Mouse (Mus musculus): ENCODE measurements at regions not wholly inside any gene's neighbourhood (a gene's known extent, or its start where the extent isn't known, plus 50 kb on each side); places are given as distances from the start of the nearest gene placed in this dataset.

DNA sequence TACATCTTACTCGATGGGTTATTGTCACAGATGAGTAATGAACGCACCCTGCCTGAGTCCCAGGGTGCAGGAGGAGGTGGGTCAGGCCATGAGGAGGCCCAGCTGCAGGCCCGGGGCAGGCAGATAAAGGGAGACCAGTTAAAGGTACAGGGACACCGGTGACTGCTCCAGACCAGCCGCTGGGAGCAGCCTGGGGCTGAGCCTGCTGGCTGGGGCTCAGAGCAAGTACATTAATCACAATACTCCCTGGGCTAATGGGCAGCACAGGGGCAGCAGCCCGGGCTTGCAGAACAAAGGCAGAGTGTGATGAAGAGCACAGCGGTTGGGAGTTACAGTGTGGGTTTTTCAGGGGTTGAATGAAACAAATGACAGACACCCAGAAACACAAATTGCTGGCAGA, 154.4 kb upstream of the Rnf219 start:
- in situ Hi-C loops (cut with MboI; ENCODE audit: low pct_unique_long_range_greater_than_20kb): no loop called here
- ChIA-PET POLR2A (no interaction called here), CTCF (no interaction called here)
- H3K27me3 ChIP-seq: peaks cover 40% of the 10 kb centered on the region
- DNase-seq (ENCODE audit: low read depth, low spot score): no peak
- no peak for ATAC-seq
- TF ChIP-seq CTCF (IDR thresholded peaks at IDR 0.05): no peak

DNA sequence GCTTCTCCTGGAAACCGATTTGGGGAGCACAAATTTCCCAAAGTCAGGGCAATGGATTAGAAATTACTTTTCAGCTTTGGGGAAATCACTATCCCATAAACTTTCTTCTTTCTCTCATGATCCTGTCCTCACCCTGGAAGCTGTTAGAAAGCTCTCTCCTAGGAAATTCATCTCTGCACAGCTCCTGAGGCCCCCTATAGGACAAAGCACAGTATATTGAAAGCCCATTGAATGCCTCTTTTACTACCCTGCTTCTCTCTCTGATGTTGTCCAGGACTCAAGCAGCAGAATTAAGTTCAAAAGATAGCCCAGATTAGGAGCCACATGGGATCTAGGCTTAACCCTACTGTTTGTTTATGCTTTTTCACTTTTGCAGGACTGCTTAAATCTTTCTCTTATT, 139.3 kb upstream of the Rnf219 start:
- ATAC-seq (no peak), DNase-seq (ENCODE audit: low read depth, low spot score) (no peak)
- in situ Hi-C loops (cut with MboI; ENCODE audit: low pct_unique_long_range_greater_than_20kb): no loop called here
- ChIA-PET CTCF (no interaction called here), POLR2A (no interaction called here)
- TF ChIP-seq CTCF (IDR thresholded peaks at IDR 0.05): no peak
- H3K27me3 ChIP-seq: peaks cover 30% of the 10 kb centered on the region

DNA sequence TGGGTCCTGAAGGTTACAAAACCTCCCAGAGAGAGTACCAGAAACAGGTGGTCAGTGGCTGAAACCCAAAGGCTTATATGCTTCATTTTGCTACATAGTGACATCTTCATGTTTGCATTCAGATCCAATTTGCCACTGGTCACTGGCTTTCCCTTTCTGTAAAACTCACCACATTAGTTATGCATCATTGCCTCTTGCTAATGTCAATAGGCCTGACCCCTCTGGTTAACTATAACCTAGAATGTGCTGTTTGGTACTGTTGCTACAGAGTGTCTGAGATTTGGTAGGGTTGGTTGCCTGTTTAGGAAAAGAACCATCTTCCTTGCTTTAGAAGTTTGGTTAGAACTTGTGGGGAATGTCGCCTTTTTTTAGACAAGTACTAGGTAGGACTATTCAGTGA, 136.3 kb upstream of the Rnf219 start:
- peaks cover 23% of the 10 kb centered on the region for H3K27me3 ChIP-seq
- ChIA-PET CTCF (no interaction called here), POLR2A (no interaction called here)
- in situ Hi-C loops (cut with MboI; ENCODE audit: low pct_unique_long_range_greater_than_20kb): no loop called here
- no peak for DNase-seq (ENCODE audit: low read depth, low spot score)
- no peak for TF ChIP-seq CTCF (IDR thresholded peaks at IDR 0.05)
- ATAC-seq: no peak

DNA sequence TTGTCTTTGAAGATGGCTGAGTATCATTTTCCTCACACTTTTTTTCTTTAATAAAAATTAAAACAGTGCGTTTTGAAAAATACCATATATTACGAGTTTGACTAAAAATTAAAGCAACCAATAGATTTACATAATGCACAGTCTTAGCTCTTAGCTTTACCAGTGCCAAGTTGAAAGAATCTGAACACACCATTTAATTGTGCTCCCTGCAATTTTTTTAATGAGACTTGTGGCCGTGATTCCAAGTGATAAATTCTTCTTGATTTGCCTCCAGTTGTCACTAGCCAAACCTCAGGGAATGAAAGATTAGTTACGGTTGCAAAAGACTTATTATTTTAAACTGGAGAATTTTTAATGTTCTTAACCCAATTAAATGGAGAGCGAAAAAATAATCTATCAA, 127.5 kb upstream of the Rnf219 start:
- ATAC-seq: no peak
- ChIA-PET POLR2A (no interaction called here), CTCF (no interaction called here)
- peaks cover 57% of the 10 kb centered on the region for H3K27me3 ChIP-seq
- no peak for TF ChIP-seq CTCF (IDR thresholded peaks at IDR 0.05)
- in situ Hi-C loops (cut with MboI; ENCODE audit: low pct_unique_long_range_greater_than_20kb): no loop called here
- no peak for DNase-seq (ENCODE audit: low read depth, low spot score)

DNA sequence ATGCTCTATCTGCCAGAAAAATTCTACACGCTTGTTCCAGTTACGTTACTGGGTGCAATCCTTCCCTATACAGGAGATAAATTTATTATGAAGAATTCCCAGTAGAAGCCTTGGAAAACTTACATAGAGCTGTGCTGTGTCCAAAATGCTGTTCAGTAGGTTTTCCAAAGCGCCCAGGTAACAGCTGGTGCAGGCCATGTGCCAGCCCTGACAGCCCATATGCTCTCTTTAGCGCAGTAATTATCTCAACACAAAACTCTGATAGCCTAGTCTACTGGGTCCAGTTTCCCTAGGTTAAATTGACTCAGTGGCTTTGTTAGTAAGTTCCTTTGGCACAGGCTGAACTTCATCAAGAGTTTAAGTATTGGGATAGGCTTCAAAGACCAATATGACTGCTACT, 122.2 kb upstream of the Rnf219 start:
- no peak for DNase-seq (ENCODE audit: low read depth, low spot score)
- in situ Hi-C loops (cut with MboI; ENCODE audit: low pct_unique_long_range_greater_than_20kb): no loop called here
- no peak for ATAC-seq
- TF ChIP-seq CTCF (IDR thresholded peaks at IDR 0.05): no peak
- H3K27me3 ChIP-seq: peaks cover 58% of the 10 kb centered on the region
- ChIA-PET CTCF (no interaction called here), POLR2A (no interaction called here)

DNA sequence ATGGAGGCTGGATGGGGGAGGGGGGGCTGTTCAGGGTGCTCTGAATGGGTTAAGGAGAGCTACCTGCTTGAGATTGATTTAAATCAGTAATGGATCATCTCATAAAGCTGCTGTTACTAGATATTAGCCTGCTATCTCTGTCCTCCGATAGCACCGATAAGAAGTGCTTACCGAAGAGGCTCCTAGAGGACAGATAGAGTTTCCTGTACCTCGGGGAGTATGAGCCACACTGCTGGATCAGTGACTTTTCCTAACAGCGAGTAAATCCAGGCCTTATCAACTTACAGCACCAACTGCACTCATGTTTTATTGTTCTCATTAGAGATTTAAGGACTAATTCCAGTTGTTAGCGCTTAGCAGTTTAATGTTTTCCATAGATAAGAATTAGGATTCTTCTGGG, 120.3 kb upstream of the Rnf219 start:
- ATAC-seq (no peak), DNase-seq (ENCODE audit: low read depth, low spot score) (no peak)
- in situ Hi-C loops (cut with MboI; ENCODE audit: low pct_unique_long_range_greater_than_20kb): no loop called here
- CTCF ChIA-PET: no interaction called here
- no peak for TF ChIP-seq CTCF (IDR thresholded peaks at IDR 0.05)
- POLR2A ChIA-PET: no interaction called here
- H3K27me3 ChIP-seq: peaks cover 64% of the 10 kb centered on the region

DNA sequence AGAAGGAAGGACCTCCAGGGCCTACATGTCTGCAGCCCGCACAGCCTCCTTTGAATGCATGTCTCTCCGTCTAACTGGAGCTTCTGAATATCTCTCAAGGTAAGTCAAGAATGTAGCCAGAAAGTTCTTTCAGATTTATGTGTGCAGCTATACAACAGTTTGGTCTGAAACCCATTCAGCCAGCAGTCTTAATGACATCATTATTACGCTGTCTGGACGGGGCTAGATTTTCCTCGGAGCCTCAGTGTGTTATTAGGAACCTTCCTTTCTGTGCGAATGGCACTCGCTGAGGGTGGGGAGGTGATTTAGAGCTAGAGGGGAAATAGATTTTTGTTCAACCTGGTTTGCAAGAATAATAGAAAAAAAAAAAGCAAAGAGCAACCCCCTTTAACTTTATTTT, 116.9 kb upstream of the Rnf219 start:
- CTCF ChIA-PET: interaction anchor here (1.4 kb wide), 1 partner anchor 9 kb away, joined by 3 read pairs; no protein-coding TSS in a partner anchor
- ATAC-seq: no peak
- in situ Hi-C loops (cut with MboI; ENCODE audit: low pct_unique_long_range_greater_than_20kb): no loop called here
- peaks cover 55% of the 10 kb centered on the region for H3K27me3 ChIP-seq
- TF ChIP-seq CTCF (IDR thresholded peaks at IDR 0.05): no peak
- DNase-seq (ENCODE audit: low read depth, low spot score): no peak
- POLR2A ChIA-PET: interaction anchor here (0.6 kb wide), 1 partner anchor 296 kb away, joined by 3 read pairs; no protein-coding TSS in a partner anchor

DNA sequence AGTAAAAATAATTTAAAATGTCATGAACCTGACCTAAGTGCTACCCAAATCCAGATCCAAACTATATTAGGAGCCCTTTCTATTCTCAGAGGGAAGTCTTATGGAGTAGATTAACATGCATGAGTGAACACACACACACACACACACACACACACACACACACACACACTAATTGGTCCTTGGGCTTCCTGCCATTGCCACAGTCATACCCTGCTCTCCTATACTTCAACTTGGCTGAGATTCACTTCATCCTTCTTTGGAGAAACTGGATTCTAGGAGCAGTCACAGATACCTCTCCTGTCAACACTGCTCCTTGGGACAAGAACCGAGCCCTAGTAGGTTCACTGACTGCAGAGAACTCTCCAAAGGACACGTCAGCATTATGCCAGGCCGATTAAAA, 89.0 kb upstream of the Rnf219 start:
- ChIA-PET POLR2A (no interaction called here), CTCF (no interaction called here)
- DNase-seq (ENCODE audit: low read depth, low spot score) (no peak), ATAC-seq (no peak)
- TF ChIP-seq CTCF (IDR thresholded peaks at IDR 0.05): no peak
- peaks cover 20% of the 10 kb centered on the region for H3K27me3 ChIP-seq
- in situ Hi-C loops (cut with MboI; ENCODE audit: low pct_unique_long_range_greater_than_20kb): no loop called here

DNA sequence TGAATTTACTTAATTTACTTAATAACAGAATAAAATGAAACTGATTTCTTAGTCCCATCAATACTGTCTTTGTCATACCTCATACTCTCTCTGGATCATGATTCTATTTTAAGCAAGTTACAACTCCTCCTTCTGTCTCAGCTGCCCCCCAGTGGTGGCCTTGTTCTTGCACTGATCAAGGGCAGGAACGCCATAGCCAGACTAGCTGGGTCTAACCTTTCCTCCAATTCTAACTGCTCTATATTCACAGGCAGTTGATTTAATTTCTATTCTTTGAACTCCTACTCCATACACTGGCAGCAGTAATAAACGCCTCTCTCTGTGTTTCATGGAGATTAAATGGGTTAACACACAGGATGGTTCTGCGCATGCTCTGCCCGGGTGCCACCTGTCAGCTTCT, 87.9 kb upstream of the Rnf219 start:
- DNase-seq (ENCODE audit: low read depth, low spot score) (no peak), ATAC-seq (no peak)
- CTCF ChIA-PET: no interaction called here

DNA sequence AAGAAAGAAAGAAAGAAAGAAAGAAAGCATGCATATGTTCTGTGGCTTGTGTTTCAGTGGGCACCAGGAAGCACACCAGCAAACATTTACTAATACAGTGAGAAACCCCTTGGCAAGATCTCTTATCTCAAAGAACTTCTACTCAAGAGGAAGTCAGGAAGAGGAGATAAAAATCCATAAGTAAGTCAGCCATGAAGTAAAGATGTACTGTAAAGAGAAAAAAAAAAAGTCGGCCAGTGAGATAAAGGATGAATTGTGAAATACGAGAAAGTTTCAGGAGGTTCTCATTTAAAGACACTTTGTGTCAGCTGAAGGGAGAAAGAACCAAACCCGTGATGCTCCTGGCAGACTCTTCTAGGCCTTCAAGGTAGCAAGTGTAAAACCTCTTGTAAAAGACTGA, 72.4 kb upstream of the Rnf219 start:
- ChIA-PET CTCF (no interaction called here), POLR2A (no interaction called here)
- DNase-seq (ENCODE audit: low read depth, low spot score) (no peak), ATAC-seq (no peak)
- in situ Hi-C loops (cut with MboI; ENCODE audit: low pct_unique_long_range_greater_than_20kb): no loop called here
- TF ChIP-seq CTCF (IDR thresholded peaks at IDR 0.05): no peak
- peaks cover 11% of the 10 kb centered on the region for H3K27me3 ChIP-seq

More for the DNA sequence above, 87.9 kb upstream of the Rnf219 start:
- peaks cover 25% of the 10 kb centered on the region for H3K27me3 ChIP-seq
- POLR2A ChIA-PET: no interaction called here
- peak; percentile 40 for TF ChIP-seq CTCF (IDR thresholded peaks at IDR 0.05)
- in situ Hi-C loops (cut with MboI; ENCODE audit: low pct_unique_long_range_greater_than_20kb): no loop called here
